Mouse (Mus musculus): ENCODE measurements around the gene Nphs1. TPM values are rescaled to one million over a fixed set of nuclear protein-coding genes. Genes with fewer than 3 reads are reported as not detected.
"Not testable (repeated sequence)": the region's sequence is repeated elsewhere in the genome, so short reads cannot be mapped to it uniquely, and the experiment has no call there.

The Nphs1 gene
- polyA plus RNA-seq, 1 experiment from 2014 or later: 3.4 TPM

DNA sequence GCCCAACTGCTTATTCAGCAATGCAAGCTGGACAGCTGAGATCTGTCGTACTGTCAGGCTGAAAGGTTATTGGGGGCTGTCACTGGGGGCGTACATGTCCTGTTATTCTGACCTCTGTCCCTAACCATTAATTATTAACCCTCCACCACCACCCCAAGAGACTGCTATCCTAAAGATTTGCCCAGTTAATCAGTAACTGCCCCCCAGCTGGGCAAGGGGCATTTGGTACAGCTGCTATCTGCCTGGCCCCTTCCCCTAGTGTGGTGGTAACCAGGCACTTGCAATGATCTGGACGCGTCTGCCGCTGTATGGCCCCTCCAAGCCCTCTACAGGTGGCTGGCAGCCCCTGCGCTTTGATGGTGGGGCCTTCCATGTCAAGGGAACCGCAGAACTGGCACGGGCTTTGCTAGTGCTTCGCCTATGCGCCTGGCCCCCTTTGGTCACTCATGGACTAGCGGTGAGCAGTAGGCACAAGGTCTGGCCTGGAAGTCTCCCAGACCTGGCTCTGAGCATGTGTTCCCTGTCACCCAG is 35.4 kb downstream of the Nphs1 start, which contains the start of gene Prodh2:
TSS of gene Prodh2 (plus strand) at position 222 of the 531 bp plus-strand sequence.
- Histone ChIP-seq H3K27ac (ENCODE audit: low read length) (no peak within 1 kb of the TSS), H3K4me2 (ENCODE audit: low read depth, low read length) (no peak within 1 kb of the TSS), H3K4me3 (replicated peaks; ENCODE audit: low read length) (no peak within 1 kb of the TSS), H3K36me3 (ENCODE audit: control insufficient read depth, insufficient read depth, low read length) (no peaks in the 10 kb centered on the region), H3K9me3 (replicated peaks; ENCODE audit: control insufficient read depth, low read length) (no peaks in the 10 kb centered on the region), H3K4me1 (ENCODE audit: control insufficient read depth, insufficient read depth, low read length) (no peaks in the 10 kb centered on the region), H3K27me3 (ENCODE audit: control insufficient read depth, insufficient read depth, low read length) (no peaks in the 10 kb centered on the region), H3K9ac (ENCODE audit: low read length) (no peak within 1 kb of the TSS)
- 48% methylated on average over 11 of the region's 11 CpGs for WGBS
- peak; percentile 33 for ATAC-seq (ENCODE audit: insufficient read depth, low FRiP score)

DNA sequence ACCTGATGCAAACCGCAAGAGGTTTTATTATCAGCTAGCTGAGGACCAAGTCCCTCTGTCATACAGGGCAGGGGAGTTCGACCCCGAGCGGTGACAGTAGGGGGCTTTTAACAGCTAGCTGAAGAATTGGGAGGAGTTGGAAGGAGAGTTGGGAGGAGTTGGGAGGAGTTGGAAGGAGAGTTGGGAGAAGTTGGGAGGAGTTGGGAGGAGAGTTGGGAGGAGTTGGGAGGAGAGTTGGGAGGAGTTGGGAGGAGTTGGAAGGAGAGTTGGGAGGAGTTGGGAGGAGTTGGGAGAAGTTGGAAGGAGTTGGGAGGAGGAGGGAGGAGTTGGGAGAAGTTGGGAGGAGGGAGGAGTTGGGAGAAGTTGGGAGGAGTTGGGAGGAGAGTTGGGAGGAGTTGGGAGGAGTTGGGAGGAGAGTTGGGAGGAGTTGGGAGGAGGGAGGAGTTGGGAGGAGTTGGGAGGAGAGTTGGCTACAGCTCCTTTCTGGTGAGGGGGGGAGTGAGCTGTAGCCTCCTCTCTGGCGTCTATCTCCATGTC is 37.5 kb downstream of the Nphs1 start:
- not testable (repeated sequence) for H3K9ac ChIP-seq (ENCODE audit: low read length); H3K27ac ChIP-seq (ENCODE audit: low read length); H3K36me3 ChIP-seq (ENCODE audit: control insufficient read depth, insufficient read depth, low read length); H3K4me1 ChIP-seq (ENCODE audit: control insufficient read depth, insufficient read depth, low read length); H3K27me3 ChIP-seq (ENCODE audit: control insufficient read depth, insufficient read depth, low read length); ATAC-seq (ENCODE audit: insufficient read depth, low FRiP score); H3K4me3 ChIP-seq (replicated peaks; ENCODE audit: low read length); H3K9me3 ChIP-seq (replicated peaks; ENCODE audit: control insufficient read depth, low read length); H3K4me2 ChIP-seq (ENCODE audit: low read depth, low read length)
- WGBS: 58% methylated on average over 5 of the region's 5 CpGs

DNA sequence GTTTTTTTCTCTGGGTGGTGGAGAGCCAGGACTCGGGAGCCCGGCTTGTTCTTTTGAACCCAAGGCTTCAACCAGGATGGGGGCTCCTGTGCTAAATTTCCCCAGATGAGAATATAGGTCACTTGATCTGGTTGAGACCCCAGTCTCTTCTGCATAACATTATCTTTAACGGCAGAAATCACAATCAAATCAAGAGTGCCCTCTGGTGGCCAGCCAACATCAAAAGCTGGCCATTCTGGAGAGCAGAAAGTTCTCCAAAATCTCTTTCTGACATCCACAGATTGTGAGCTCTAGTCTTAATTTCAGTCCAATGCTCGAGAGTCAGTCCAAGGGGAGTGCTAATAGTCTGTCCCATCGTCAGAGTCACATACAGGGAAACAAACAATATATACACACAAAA is 43.0 kb downstream of the Nphs1 start:
- not testable (repeated sequence) for H3K4me2 ChIP-seq (ENCODE audit: low read depth, low read length); H3K27me3 ChIP-seq (ENCODE audit: control insufficient read depth, insufficient read depth, low read length); H3K9ac ChIP-seq (ENCODE audit: low read length); H3K4me1 ChIP-seq (ENCODE audit: control insufficient read depth, insufficient read depth, low read length); H3K4me3 ChIP-seq (replicated peaks; ENCODE audit: low read length); ATAC-seq (ENCODE audit: insufficient read depth, low FRiP score); H3K9me3 ChIP-seq (replicated peaks; ENCODE audit: control insufficient read depth, low read length); H3K27ac ChIP-seq (ENCODE audit: low read length); H3K36me3 ChIP-seq (ENCODE audit: control insufficient read depth, insufficient read depth, low read length)
- whole genome bisulfite sequencing: 74% methylated on average over 5 of the region's 5 CpGs

DNA sequence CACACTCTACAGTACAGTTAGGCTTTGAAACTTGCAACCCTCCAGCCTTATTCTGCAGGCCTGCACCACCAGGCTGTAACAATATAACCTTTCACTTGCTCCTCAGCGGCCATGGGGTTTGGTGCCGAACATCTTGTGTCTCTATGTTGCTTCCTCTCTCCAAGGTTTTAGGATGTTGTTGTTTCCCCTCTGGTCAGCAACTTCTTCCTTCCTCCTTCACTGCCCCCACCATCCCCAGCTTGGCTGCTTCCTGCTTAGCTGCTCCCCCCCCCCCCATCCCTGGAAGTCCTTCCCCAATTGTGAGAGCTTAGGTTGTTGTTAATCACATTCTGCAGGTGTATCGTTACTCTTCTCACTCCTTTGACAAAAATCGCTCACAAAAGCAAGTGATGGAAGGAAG is 49.9 kb downstream of the Nphs1 start:
- H3K9me3 ChIP-seq (replicated peaks; ENCODE audit: control insufficient read depth, low read length): no peaks in the 10 kb centered on the region

DNA sequence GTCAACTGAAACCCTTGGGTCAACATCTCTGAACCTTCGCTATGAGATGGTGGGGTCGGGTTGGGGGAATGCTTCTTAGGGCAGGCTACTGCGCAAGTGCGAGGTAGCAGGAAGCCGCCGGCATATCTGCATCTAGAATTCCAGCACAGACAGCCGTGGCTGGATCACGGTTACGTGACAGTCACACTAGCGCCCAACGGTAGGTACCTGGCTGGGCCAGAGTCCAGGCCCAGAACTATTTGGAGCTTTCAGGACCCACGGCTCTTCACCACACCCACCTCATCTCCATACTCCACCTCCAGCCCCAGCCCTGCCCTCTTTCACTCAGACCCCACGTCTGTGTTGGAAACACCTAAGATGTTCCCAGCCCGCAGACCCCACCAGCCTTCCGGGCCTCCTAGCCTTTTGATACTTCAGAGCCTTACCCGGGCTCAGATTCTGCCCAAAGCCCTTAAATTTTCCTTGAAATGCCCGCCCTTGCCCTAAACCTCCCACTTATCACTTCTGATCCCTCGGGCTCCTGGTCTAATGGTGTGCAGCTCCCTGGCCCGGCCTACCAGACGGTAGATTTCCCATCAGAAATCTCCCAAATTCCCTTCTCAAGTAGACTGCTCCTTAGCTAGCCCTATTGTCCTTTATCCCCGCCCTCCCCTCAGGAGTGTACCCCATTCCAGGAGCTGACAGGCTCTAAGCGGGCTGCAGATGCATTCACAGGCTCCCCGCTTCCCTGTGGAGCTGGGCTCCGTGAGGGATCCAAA is 57.1 kb downstream of the Nphs1 start:
- H3K36me3 ChIP-seq (ENCODE audit: control insufficient read depth, insufficient read depth, low read length): no peaks in the 10 kb centered on the region
- no peaks in the 10 kb centered on the region for H3K9me3 ChIP-seq (replicated peaks; ENCODE audit: control insufficient read depth, low read length)
- H3K9ac ChIP-seq (ENCODE audit: low read length): no peak overlapping the region
- ATAC-seq (ENCODE audit: insufficient read depth, low FRiP score): no peak
- no peak overlapping the region for H3K4me3 ChIP-seq (replicated peaks; ENCODE audit: low read length)
- H3K27ac ChIP-seq (ENCODE audit: low read length): no peak overlapping the region
- H3K27me3 ChIP-seq (ENCODE audit: control insufficient read depth, insufficient read depth, low read length): no peaks in the 10 kb centered on the region
- no peak overlapping the region for H3K4me2 ChIP-seq (ENCODE audit: low read depth, low read length)
- H3K4me1 ChIP-seq (ENCODE audit: control insufficient read depth, insufficient read depth, low read length): no peaks in the 10 kb centered on the region
- 54% methylated on average over 24 of the region's 24 CpGs for WGBS

More for the DNA sequence above, 49.9 kb downstream of the Nphs1 start:
- Histone ChIP-seq H3K27ac (ENCODE audit: low read length) (no peak overlapping the region), H3K36me3 (ENCODE audit: control insufficient read depth, insufficient read depth, low read length) (no peaks in the 10 kb centered on the region), H3K4me3 (replicated peaks; ENCODE audit: low read length) (no peak overlapping the region), H3K4me1 (ENCODE audit: control insufficient read depth, insufficient read depth, low read length) (no peaks in the 10 kb centered on the region), H3K9ac (ENCODE audit: low read length) (no peak overlapping the region), H3K4me2 (ENCODE audit: low read depth, low read length) (no peak overlapping the region), H3K27me3 (ENCODE audit: control insufficient read depth, insufficient read depth, low read length) (no peaks in the 10 kb centered on the region)
- 65% methylated on average over 4 of the region's 4 CpGs for WGBS
- ATAC-seq (ENCODE audit: insufficient read depth, low FRiP score): no peak

DNA sequence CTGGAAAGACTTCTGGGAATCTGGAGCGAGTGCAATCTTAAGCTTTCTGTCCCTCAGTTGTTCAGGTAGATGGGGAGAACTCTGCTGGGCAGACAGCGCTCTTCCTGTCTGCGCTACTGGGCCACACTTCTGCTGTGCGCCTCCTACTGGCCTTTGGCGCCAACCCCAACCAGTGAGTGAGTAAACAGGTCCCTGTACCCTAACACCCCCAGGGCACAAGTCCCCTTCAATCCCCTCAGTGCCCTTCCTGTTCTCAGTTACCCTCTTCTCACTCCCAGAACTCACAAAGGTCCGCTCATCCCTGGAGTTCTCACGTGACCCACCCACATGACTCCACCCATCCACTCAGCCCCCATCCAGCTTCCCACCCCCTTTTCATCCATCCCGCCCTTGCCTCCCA is 60.2 kb downstream of the Nphs1 start:
- Histone ChIP-seq H3K4me2 (ENCODE audit: low read depth, low read length) (no peak overlapping the region), H3K27me3 (ENCODE audit: control insufficient read depth, insufficient read depth, low read length) (no peaks in the 10 kb centered on the region), H3K4me3 (replicated peaks; ENCODE audit: low read length) (no peak overlapping the region), H3K27ac (ENCODE audit: low read length) (no peak overlapping the region), H3K9ac (ENCODE audit: low read length) (no peak overlapping the region), H3K4me1 (ENCODE audit: control insufficient read depth, insufficient read depth, low read length) (no peaks in the 10 kb centered on the region), H3K9me3 (replicated peaks; ENCODE audit: control insufficient read depth, low read length) (no peaks in the 10 kb centered on the region), H3K36me3 (ENCODE audit: control insufficient read depth, insufficient read depth, low read length) (no peaks in the 10 kb centered on the region)
- no peak for ATAC-seq (ENCODE audit: insufficient read depth, low FRiP score)
- 33% methylated on average over 8 of the region's 8 CpGs for WGBS

DNA sequence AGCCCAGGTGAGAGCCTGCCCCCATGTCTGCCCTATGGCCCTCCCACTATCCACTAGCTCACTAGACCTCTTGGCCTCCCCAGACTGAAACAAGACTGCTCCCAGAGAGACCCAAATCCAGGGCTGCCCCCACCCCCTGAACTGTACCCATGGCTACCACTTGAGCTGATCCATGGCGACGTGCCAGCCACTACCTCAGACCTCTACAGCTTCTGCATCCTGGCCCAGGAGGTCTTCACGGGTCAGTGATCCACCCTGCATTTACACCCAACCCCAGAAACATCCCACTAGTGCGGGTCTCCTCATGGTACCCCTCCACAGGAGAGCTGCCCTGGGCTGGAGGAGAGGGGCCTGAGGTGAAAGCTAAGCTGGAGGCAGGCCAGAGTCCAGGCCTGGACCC is 62.3 kb downstream of the Nphs1 start:
- Histone ChIP-seq H3K4me2 (ENCODE audit: low read depth, low read length) (no peak overlapping the region), H3K4me1 (ENCODE audit: control insufficient read depth, insufficient read depth, low read length) (no peaks in the 10 kb centered on the region), H3K36me3 (ENCODE audit: control insufficient read depth, insufficient read depth, low read length) (no peaks in the 10 kb centered on the region), H3K4me3 (replicated peaks; ENCODE audit: low read length) (no peak overlapping the region), H3K9me3 (replicated peaks; ENCODE audit: control insufficient read depth, low read length) (no peaks in the 10 kb centered on the region), H3K27ac (ENCODE audit: low read length) (no peak overlapping the region), H3K9ac (ENCODE audit: low read length) (no peak overlapping the region), H3K27me3 (ENCODE audit: control insufficient read depth, insufficient read depth, low read length) (no peaks in the 10 kb centered on the region)
- no peak for ATAC-seq (ENCODE audit: insufficient read depth, low FRiP score)
- WGBS: 73% methylated on average over 4 of the region's 4 CpGs

DNA sequence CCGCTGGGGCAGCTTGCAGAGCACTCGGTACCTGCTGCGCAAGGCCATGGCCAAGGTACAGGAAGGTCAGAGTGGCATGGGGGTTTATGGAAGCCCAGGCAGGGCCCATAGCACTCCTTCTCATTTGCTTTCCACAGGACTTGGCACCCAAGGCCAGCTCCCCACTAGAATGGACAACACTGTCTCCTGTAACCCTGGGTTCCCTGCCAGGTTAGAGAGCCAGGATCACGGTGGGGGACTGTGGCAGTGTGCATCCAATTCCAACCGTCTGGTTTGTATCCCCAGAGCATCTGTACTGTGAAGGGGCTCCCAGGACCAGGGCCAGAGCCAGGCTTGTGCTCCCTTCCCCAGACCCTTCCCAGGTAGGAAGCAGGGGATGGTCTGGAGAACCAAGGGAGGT is 62.7 kb downstream of the Nphs1 start:
- Histone ChIP-seq H3K4me1 (ENCODE audit: control insufficient read depth, insufficient read depth, low read length) (no peaks in the 10 kb centered on the region), H3K4me2 (ENCODE audit: low read depth, low read length) (no peak overlapping the region), H3K9ac (ENCODE audit: low read length) (no peak overlapping the region), H3K4me3 (replicated peaks; ENCODE audit: low read length) (no peak overlapping the region), H3K27me3 (ENCODE audit: control insufficient read depth, insufficient read depth, low read length) (no peaks in the 10 kb centered on the region), H3K9me3 (replicated peaks; ENCODE audit: control insufficient read depth, low read length) (no peaks in the 10 kb centered on the region), H3K27ac (ENCODE audit: low read length) (no peak overlapping the region), H3K36me3 (ENCODE audit: control insufficient read depth, insufficient read depth, low read length) (no peaks in the 10 kb centered on the region)
- WGBS: 78% methylated on average over 5 of the region's 5 CpGs
- ATAC-seq (ENCODE audit: insufficient read depth, low FRiP score): no peak

DNA sequence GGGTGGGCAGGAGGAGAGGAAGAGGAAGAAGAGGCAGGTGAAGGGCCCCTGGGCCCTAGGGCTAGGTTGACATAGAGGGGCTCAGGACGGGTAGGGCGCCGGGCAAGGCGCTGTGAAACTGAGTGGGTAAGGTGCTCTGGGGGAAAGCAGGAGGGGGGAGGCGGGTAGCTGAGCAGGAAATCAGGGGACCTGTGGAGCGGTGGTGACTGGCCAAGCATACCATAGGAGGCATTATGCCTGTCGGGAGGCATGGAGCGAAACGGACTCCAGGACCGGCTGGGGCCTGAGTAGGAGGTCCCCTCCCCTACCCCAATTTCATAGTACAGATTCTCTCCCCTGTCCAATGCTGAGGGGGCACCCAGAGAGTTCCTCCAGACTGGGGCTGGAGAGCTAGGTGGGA is 64.8 kb downstream of the Nphs1 start:
- Histone ChIP-seq H3K9me3 (replicated peaks; ENCODE audit: control insufficient read depth, low read length) (no peaks in the 10 kb centered on the region), H3K27ac (ENCODE audit: low read length) (no peak overlapping the region), H3K9ac (ENCODE audit: low read length) (no peak overlapping the region), H3K27me3 (ENCODE audit: control insufficient read depth, insufficient read depth, low read length) (no peaks in the 10 kb centered on the region), H3K4me1 (ENCODE audit: control insufficient read depth, insufficient read depth, low read length) (peaks cover 10% of the 10 kb centered on the region), H3K4me3 (replicated peaks; ENCODE audit: low read length) (no peak overlapping the region), H3K36me3 (ENCODE audit: control insufficient read depth, insufficient read depth, low read length) (no peaks in the 10 kb centered on the region), H3K4me2 (ENCODE audit: low read depth, low read length) (no peak overlapping the region)
- ATAC-seq (ENCODE audit: insufficient read depth, low FRiP score): no peak
- WGBS: 82% methylated on average over 10 of the region's 10 CpGs
